Mouse (Mus musculus): Measurements from ENCODE around the gene Hs3st2. TPM values are rescaled to one million over a fixed set of nuclear protein-coding genes. Genes with fewer than 3 reads are reported as not detected.

Hs3st2 gene
- total RNA-seq, 2 experiments from 2014 or later: not detected

DNA sequence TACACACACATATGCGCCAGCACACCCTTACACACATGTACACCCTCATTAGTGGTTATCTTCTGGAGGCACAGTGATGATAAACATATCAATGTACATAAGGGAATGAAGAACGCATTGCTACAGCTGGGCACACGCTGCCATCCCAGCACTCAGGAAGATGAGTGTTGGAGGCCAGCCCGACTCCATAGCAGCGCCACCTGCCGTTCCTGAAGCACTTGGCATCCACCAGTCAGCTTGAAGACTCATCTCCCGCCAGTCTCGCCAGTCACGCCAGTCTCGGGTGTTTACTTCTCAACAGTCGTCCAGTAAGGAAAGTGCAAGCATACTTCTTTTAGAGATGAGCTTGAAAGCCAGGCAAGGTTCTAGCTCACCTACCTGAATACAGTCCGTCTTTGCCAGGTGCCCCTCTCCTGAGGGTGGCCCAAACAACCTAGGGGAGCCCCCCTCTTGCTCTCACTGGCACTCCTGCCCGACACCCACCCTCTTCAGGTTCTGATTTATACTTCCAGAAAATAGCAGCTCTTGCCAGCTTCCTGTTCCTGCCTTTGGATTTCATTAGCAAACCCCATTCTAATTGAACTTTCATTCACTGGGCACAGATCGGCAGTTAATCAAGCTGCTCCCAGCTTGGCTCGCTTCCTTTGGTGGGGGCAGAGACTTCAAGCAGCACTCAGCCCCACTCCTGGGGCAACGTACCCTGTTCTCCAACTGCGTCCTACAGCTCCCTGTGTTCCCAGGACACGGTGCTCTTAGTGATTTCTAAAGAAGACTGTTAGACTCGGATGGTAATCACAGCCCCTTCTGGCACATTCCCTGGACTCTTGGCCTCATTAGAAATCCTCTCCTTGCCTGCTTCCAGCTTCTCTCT is 148.0 kb downstream of the Hs3st2 start:
- peak; percentile 90 for ATAC-seq (replicated peaks; ENCODE audit: poor library complexity)

DNA sequence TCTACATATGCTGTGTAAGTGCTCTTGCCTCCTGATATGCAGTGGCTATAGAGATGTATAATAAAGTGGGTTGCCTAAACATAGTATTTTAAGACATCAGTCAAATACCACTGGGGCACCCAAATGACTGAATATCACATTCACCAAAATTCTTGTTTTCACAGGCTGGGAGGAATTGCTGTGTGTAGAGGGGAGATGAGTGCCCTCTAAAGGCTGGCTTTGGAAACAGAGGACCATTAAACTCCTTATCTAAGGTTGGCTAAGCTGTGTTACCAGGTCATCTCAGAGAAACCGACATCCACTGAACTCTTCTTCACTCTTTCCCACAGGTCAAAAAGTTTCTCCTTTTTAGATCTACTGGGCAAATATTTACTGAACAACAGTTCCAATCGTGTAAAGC is 150.8 kb downstream of the Hs3st2 start:
- peak; percentile 54 for ATAC-seq (replicated peaks; ENCODE audit: poor library complexity)

DNA sequence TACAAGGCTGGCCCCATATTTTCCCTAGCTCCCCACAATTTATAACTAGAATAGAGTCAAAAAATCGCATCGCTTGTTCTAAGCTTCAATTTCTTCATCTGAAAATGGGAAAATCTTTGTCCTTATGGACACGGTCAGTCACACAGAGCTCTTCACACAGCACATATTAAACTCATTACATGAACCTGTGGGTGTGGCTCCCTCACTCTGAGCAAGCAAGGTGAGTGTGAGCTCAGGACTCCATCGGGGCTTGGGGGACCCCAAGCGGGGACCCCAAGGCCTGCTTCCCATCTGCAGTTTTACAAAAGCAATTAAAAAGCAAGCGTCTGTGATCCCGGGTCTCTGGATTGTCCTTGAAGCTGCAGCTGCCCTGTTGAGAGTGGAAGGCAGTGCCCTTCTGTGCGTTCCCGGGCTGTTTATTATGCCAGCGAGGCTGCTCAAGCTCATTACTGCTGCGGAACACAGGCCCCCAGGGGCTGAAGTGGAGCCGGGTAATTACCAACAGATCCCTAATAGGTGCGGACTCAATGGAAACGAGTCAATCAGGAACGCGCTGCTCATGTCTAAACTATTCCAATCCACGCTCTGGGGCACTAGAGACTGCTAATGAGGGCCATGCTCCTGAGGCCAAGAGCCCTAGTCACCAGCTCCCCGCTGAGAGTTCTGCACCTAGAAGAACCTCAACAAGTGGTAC is 157.8 kb downstream of the Hs3st2 start:
- ATAC-seq (replicated peaks; ENCODE audit: poor library complexity): no peak
